Mouse (Mus musculus) bone marrow macrophage, adult 2 months (primary cell): ENCODE data around the gene Sapcd1.

Experiments
- CTCF ChIP-seq: IDR thresholded peaks from 2 replicates; pipeline ENCODE4 v1.5.1; 2012; ENCODE audit warnings: low read depth, mild to moderate bottlenecking, low read length, moderate library complexity
- POLR2A ChIP-seq: IDR thresholded peaks from 2 replicates; pipeline ENCODE4 v1.6.1; 2012; ENCODE audit warnings: mild to moderate bottlenecking, low read depth, low read length, borderline replicate concordance

- TF ChIP-seq POLR2A (no peak), CTCF (no peak)
These were observed 47.2 kb downstream of the Sapcd1 start for GRCm38 (mm10) chr17:34980655-34981054.
